Mouse (Mus musculus) cerebellum, adult 9-10 months (tissue): ENCODE results near the gene Impg1.

Experiments
- DNase-seq: peaks from one replicate; pipeline ENCODE4 v3.0.0; 2022

Impg1 gene

GRCm38 (mm10) chr9:80465381-80465780 lies at the start of gene Impg1:
Gene Impg1 (minus strand): TSS chr9:80465481.
- DNase-seq: no peak

- DNase-seq: no peak
Measured at GRCm38 (mm10) chr9:80509464-80510153, 44.3 kb upstream of the Impg1 start.

GRCm38 (mm10) chr9:80504496-80505012 lies 39.3 kb upstream of the Impg1 start:
- DNase-seq: no peak

GRCm38 (mm10) chr9:80491591-80491990 lies 26.3 kb upstream of the Impg1 start:
- no peak for DNase-seq

GRCm38 (mm10) chr9:80460420-80460819 lies 4.9 kb downstream of the Impg1 start:
- DNase-seq: no peak

GRCm38 (mm10) chr9:80450467-80451261 lies 14.6 kb downstream of the Impg1 start:
- DNase-seq: no peak

- DNase-seq: no peak
Measured at GRCm38 (mm10) chr9:80441096-80441710, 24.1 kb downstream of the Impg1 start.

GRCm38 (mm10) chr9:80391404-80391803 lies 73.9 kb downstream of the Impg1 start:
- no peak for DNase-seq

- DNase-seq: no peak
Measured at GRCm38 (mm10) chr9:80391002-80391401, 74.3 kb downstream of the Impg1 start.

- no peak for DNase-seq
Measured at GRCm38 (mm10) chr9:80387890-80388289, 77.4 kb downstream of the Impg1 start.

- DNase-seq: no peak
Measured at GRCm38 (mm10) chr9:80386492-80386891, 78.8 kb downstream of the Impg1 start.

- DNase-seq: peak; percentile 13
Measured at GRCm38 (mm10) chr9:80386000-80386399, 79.3 kb downstream of the Impg1 start.

GRCm38 (mm10) chr9:80382711-80383110 lies 82.6 kb downstream of the Impg1 start:
- no peak for DNase-seq

GRCm38 (mm10) chr9:80380078-80380645 lies 85.1 kb downstream of the Impg1 start:
- no peak for DNase-seq

GRCm38 (mm10) chr9:80374100-80374499 lies 91.2 kb downstream of the Impg1 start:
- no peak for DNase-seq

- DNase-seq: no peak
Measured at GRCm38 (mm10) chr9:80373304-80373739, 92.0 kb downstream of the Impg1 start.

GRCm38 (mm10) chr9:80368636-80369035 lies 96.6 kb downstream of the Impg1 start:
- no peak for DNase-seq

- DNase-seq: no peak
Measured at GRCm38 (mm10) chr9:80367520-80368204, 97.6 kb downstream of the Impg1 start.

- no peak for DNase-seq
Measured at GRCm38 (mm10) chr9:80360063-80360462, 105.2 kb downstream of the Impg1 start.

GRCm38 (mm10) chr9:80351678-80352331 lies 113.5 kb downstream of the Impg1 start:
- DNase-seq: no peak

- no peak for DNase-seq
Measured at GRCm38 (mm10) chr9:80351295-80351677, 114.0 kb downstream of the Impg1 start.

GRCm38 (mm10) chr9:80344451-80345000 lies 120.8 kb downstream of the Impg1 start:
- DNase-seq: no peak
